Mouse (Mus musculus) CH12.LX (cell line): ENCODE measurements around the gene Olfr186. TPM values are rescaled to one million over a fixed set of nuclear protein-coding genes. Genes with fewer than 3 reads are reported as not detected.

Experiments
- DNase-seq: peaks from one replicate; pipeline ENCODE4 v3.0.0-alpha.2; 2013; ENCODE audit errors: extremely low read depth
- H3K27ac ChIP-seq: 2 replicates; pipeline ENCODE4 v1.5.1; 2012; ENCODE audit warnings: low read depth, mild to moderate bottlenecking, control low read depth, moderate library complexity; ENCODE audit not compliant: insufficient read depth
- H3K27me3 ChIP-seq: replicated peaks from 2 replicates; pipeline ENCODE3; 2012; ENCODE audit warnings: inconsistent platforms
- H3K36me3 ChIP-seq, 2 experiments: replicated peaks in 1 of 2; 2 replicates each; pipeline versions ENCODE3 to v1.6.1; 2012; ENCODE audit warnings: inconsistent platforms in 1 of 2, low read length in 1 of 2, mild to moderate bottlenecking in 1 of 2, mixed read lengths in 1 of 2, moderate library complexity in 1 of 2; ENCODE audit not compliant: control insufficient read depth in 1 of 2, insufficient read depth in 1 of 2
- H3K4me1 ChIP-seq, 2 experiments: 2 replicates each; pipeline ENCODE4 v1.6.1; 2012; ENCODE audit warnings: inconsistent platforms in 1 of 2, moderate library complexity in 1 of 2; ENCODE audit not compliant: insufficient read depth in 2 of 2, control insufficient read depth in 1 of 2
- H3K4me2 ChIP-seq: 2 replicates; pipeline ENCODE4 v1.6.1; 2012; ENCODE audit warnings: low read depth, mild to moderate bottlenecking, control low read depth; ENCODE audit not compliant: poor library complexity, insufficient read depth, severe bottlenecking
- H3K4me3 ChIP-seq, 3 experiments: fragments of 150-350 bp in 1 of 3; sonication (generic) in 1 of 3; replicated peaks in 1 of 3; 2 replicates each; pipeline versions ENCODE3 to v1.5.1; 2011 to 2012; ENCODE audit warnings: low read depth in 2 of 3, low read length in 2 of 3, mild to moderate bottlenecking in 2 of 3, moderate library complexity in 2 of 3, control low read depth in 1 of 3, improper control_type of control experiment in 1 of 3, inconsistent platforms in 1 of 3, mixed read lengths in 1 of 3; ENCODE audit not compliant: poor library complexity in 1 of 3
- H3K79me2 ChIP-seq: replicated peaks from 2 replicates; pipeline ENCODE4 v1.6.1; 2012; ENCODE audit warnings: mild to moderate bottlenecking, moderate library complexity; ENCODE audit not compliant: control insufficient read depth, poor library complexity, insufficient read depth, severe bottlenecking; ENCODE audit errors: extremely low read depth
- H3K9ac ChIP-seq: 2 replicates; pipeline ENCODE4 v1.6.1; 2012; ENCODE audit warnings: low read depth, mild to moderate bottlenecking, control low read depth, moderate library complexity; ENCODE audit not compliant: insufficient read depth
- H3K9me3 ChIP-seq: replicated peaks from 2 replicates; pipeline ENCODE3; 2012; ENCODE audit warnings: low read length, inconsistent platforms, mixed read lengths
- CHD1 ChIP-seq: IDR thresholded peaks from 2 replicates; pipeline ENCODE4 v1.6.1; 2012; ENCODE audit warnings: low read depth, low read length, improper control_type of control experiment, inconsistent platforms
- CHD2 ChIP-seq: IDR thresholded peaks from 2 replicates; pipeline ENCODE4 v1.6.1; 2011; ENCODE audit warnings: low read length, improper control_type of control experiment
- CTCF ChIP-seq, 2 experiments: IDR thresholded peaks in 1 of 2; conservative IDR thresholded peaks in 1 of 2; 2 replicates each; pipeline ENCODE4 v1.5.1; 2011 to 2012; ENCODE audit warnings: low read depth in 2 of 2, low read length in 2 of 2, improper control_type of control experiment in 1 of 2, inconsistent platforms in 1 of 2, mild to moderate bottlenecking in 1 of 2, moderate library complexity in 1 of 2
- E2F4 ChIP-seq: IDR thresholded peaks from 2 replicates; pipeline ENCODE4 v1.6.1; 2011; ENCODE audit warnings: low read depth, low read length, improper control_type of control experiment; ENCODE audit not compliant: insufficient replicate concordance
- ETS1 ChIP-seq: conservative IDR thresholded peaks from 2 replicates; pipeline ENCODE4 v1.6.1; 2012; ENCODE audit warnings: low read depth, mild to moderate bottlenecking, inconsistent platforms, low read length, improper control_type of control experiment, moderate library complexity
- GABPA ChIP-seq: IDR thresholded peaks from 2 replicates; pipeline ENCODE4 v1.6.1; 2012; ENCODE audit warnings: low read depth, low read length, improper control_type of control experiment, inconsistent platforms; ENCODE audit not compliant: insufficient replicate concordance
- HCFC1 ChIP-seq: IDR thresholded peaks from 2 replicates; pipeline ENCODE4 v1.6.1; 2012; ENCODE audit warnings: low read depth, mild to moderate bottlenecking, inconsistent platforms, low read length, improper control_type of control experiment
- JUND ChIP-seq: conservative IDR thresholded peaks from 2 replicates; pipeline ENCODE4 v1.6.1; 2011; ENCODE audit warnings: low read depth, low read length, improper control_type of control experiment
- MAX ChIP-seq: IDR thresholded peaks from 2 replicates; pipeline ENCODE4 v1.6.1; 2011; ENCODE audit warnings: low read length, improper control_type of control experiment
- MEF2A ChIP-seq: IDR thresholded peaks from 2 replicates; pipeline ENCODE4 v1.6.1; 2014; ENCODE audit warnings: low read depth, mild to moderate bottlenecking, inconsistent platforms, low read length, improper control_type of control experiment, borderline replicate concordance
- MXI1 ChIP-seq: IDR thresholded peaks from 2 replicates; pipeline ENCODE4 v1.6.1; 2011; ENCODE audit warnings: mild to moderate bottlenecking, low read depth, low read length, improper control_type of control experiment
- PAX5 ChIP-seq: IDR thresholded peaks from 2 replicates; pipeline ENCODE4 v1.6.1; 2012; ENCODE audit warnings: low read length, inconsistent platforms, mixed read lengths
- POLR2A ChIP-seq: IDR thresholded peaks from 2 replicates; pipeline ENCODE4 v1.6.1; 2011; ENCODE audit warnings: low read depth, mild to moderate bottlenecking, improper control_type of control experiment, low read length
- RAD21 ChIP-seq: IDR thresholded peaks from 2 replicates; pipeline ENCODE4 v1.6.1; 2011; ENCODE audit warnings: low read depth, mild to moderate bottlenecking, low read length, improper control_type of control experiment, moderate library complexity
- RCOR1 ChIP-seq: conservative IDR thresholded peaks from 2 replicates; pipeline ENCODE4 v1.6.1; 2012; ENCODE audit warnings: low read depth, mild to moderate bottlenecking, inconsistent platforms, low read length, improper control_type of control experiment
- SMC3 ChIP-seq: IDR thresholded peaks from 2 replicates; pipeline ENCODE4 v1.6.1; 2011; ENCODE audit warnings: low read depth, low read length, improper control_type of control experiment
- TCF12 ChIP-seq: IDR thresholded peaks from 2 replicates; pipeline ENCODE4 v1.6.1; 2014; ENCODE audit warnings: low read depth, mild to moderate bottlenecking, inconsistent platforms, low read length, improper control_type of control experiment
- USF1 ChIP-seq: IDR thresholded peaks from 2 replicates; pipeline ENCODE4 v1.6.1; 2014; ENCODE audit warnings: low read depth, mild to moderate bottlenecking, inconsistent platforms, low read length, improper control_type of control experiment
- ZC3H11A ChIP-seq: IDR thresholded peaks from 2 replicates; pipeline ENCODE4 v1.6.1; 2012; ENCODE audit warnings: low read depth, mild to moderate bottlenecking, inconsistent platforms, low read length, improper control_type of control experiment
- ZKSCAN1 ChIP-seq: IDR thresholded peaks from 2 replicates; pipeline ENCODE4 v1.6.1; 2012; ENCODE audit warnings: low read depth, inconsistent platforms, low read length, improper control_type of control experiment, borderline replicate concordance
- ZNF384 ChIP-seq: IDR thresholded peaks from 2 replicates; pipeline ENCODE4 v1.6.1; 2012; ENCODE audit warnings: low read depth, low read length, improper control_type of control experiment, inconsistent platforms
- dilution Hi-C: fragments of 300-500 bp; cut with MboI; formaldehyde crosslinking; loops from 2 replicates; pipeline ENCODE4 v1.14.3; 2020; ENCODE audit warnings: low sequenced_read_pairs; ENCODE audit not compliant: extremely low pct_unique_long_range_greater_than_20kb, extremely low pct_ligation_motif_present
- in situ Hi-C: fragments of 300-500 bp; cut with MboI; formaldehyde crosslinking; loops from 3 replicates; pipeline ENCODE4 v1.14.3; 2019; ENCODE audit warnings: low sequenced_read_pairs, low pct_ligation_motif_present, low pct_unique_long_range_greater_than_20kb, mixed read lengths
- polyA plus RNA-seq: library from polyadenylated mRNA; unstranded; fragments of >175 nt; gene quantifications from 2 replicates; pipeline ENCODE4 v1.2.1, GENCODE M21; 2012; ENCODE audit warnings: low read depth; ENCODE audit not compliant: insufficient read length
- total RNA-seq, 2 experiments: library from RNA; depleted of rRNA; stranded (reverse); fragments of 300-350 nt in 1 of 2; fragments of >200 nt in 1 of 2; gene quantifications; 2 replicates each; pipeline ENCODE4 v1.2.3; 2012 to 2014

The Olfr186 gene
- total and polyA plus RNA-seq, 3 experiments = not detected

DNA sequence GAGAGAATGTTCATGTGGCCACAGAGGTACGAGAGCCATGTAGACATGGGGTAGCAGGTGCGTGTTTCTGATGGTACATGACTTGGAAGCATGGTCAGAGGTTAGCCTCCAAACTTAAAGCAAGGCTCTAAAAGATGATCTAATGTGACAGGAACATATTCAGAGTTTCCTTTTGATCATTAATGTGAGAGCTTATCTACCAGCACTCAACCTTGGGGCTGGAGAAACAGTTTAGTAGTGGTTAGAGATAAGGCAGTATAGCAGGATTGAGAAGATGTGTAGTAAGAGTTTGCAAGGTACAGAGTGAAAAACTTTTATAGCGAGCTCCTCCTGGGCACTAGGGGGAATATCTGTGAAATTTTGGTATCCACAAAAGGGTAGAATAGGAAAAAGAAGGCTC lies 15.7 kb upstream of the Olfr186 start:
- dilution Hi-C loops (no loop called here), in situ Hi-C loops (no loop called here)
- H3K79me2 ChIP-seq = no peaks in the 10 kb centered on the region
- TF ChIP-seq MEF2A (no peak), ZC3H11A (no peak), E2F4 (no peak), SMC3 (no peak), ZNF384 (no peak), ETS1 (no peak), JUND (no peak), TCF12 (no peak), CHD2 (no peak), ZKSCAN1 (no peak), RCOR1 (no peak), POLR2A (no peak), GABPA (no peak), PAX5 (no peak), CTCF (conservative IDR thresholded peaks at IDR 0.05 in 1 of 2, IDR thresholded peaks at IDR 0.05 in 1 of 2; ENCODE audit: low read depth in 2 of 2, low read length in 2 of 2) (no peak), MAX (no peak), RAD21 (no peak), CHD1 (no peak), HCFC1 (no peak)
- H3K36me3 ChIP-seq = no peaks in the 10 kb centered on the region
- no peaks in the 10 kb centered on the region for H3K9me3 ChIP-seq
- no peak overlapping the region for H3K27ac ChIP-seq
- H3K4me1 ChIP-seq = no peaks in the 10 kb centered on the region
- no peak overlapping the region for H3K9ac ChIP-seq
- H3K27me3 ChIP-seq = no peaks in the 10 kb centered on the region
- H3K4me3 ChIP-seq = no peak overlapping the region
- H3K4me2 ChIP-seq = no peak overlapping the region
- no peak for DNase-seq

DNA sequence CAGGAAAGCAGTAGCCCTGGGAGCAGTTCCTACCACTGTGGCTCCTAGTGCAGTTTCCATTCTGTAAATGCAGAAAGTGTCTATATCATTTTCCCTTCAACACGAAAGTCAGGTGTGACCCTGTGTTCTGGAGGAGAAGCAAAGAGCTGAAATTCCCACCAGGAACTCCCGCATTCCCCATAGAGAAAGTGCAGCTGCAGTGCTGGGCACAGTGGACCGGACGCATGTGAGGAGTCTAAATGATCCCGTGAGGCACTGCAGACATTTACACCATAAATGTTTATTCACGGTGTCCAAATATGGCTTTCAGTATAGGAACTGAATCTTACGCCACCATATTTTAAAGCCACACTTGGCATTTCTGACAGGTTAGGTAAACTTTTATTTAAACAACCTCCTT lies 9.6 kb upstream of the Olfr186 start, which contains the start of gene Olfr187:
Olfr187 (minus strand) TSS at position 58 of the 400 bp plus-strand sequence.
- Histone ChIP-seq H3K4me2 (no peak within 1 kb of the TSS; the same call in 1 of the 2 replicates), H3K4me3 (no peak within 1 kb of the TSS), H3K79me2 (no peaks in the 10 kb centered on the region), H3K36me3 (no peaks in the 10 kb centered on the region), H3K27me3 (no peaks in the 10 kb centered on the region), H3K4me1 (no peaks in the 10 kb centered on the region), H3K27ac (no peak within 1 kb of the TSS), H3K9me3 (no peaks in the 10 kb centered on the region), H3K9ac (no peak within 1 kb of the TSS)
- in situ Hi-C loops (no loop called here), dilution Hi-C loops (no loop called here)
- TF ChIP-seq JUND = no peak
- TF ChIP-seq USF1 = no peak
- no peak for TF ChIP-seq MXI1
- DNase-seq = no peak
